Mouse (Mus musculus) stomach, postnatal 0 days (tissue): ENCODE data around the gene Ptprk. TPM values are rescaled to one million over a fixed set of nuclear protein-coding genes. Genes with fewer than 3 reads are reported as not detected.
A peak's percentile ranks its signal among the peaks of the same experiment; 100 is the strongest.

ENCODE experiments used
- ATAC-seq: fragments of 200-750 bp; cut with Nextera tagmentation; 2 replicates; pipeline ENCODE4 v1.8.0; 2017; ENCODE audit not compliant: low FRiP score, low TSS enrichment
- DNase-seq: peaks from one replicate; pipeline ENCODE4 v3.0.0-alpha.2; 2016; ENCODE audit warnings: low spot score
- H3K27ac ChIP-seq: fragments of 300-500 bp; sonication (generic); replicated peaks from 2 replicates; pipeline ENCODE4 v1.5.1; 2014; ENCODE audit warnings: mild to moderate bottlenecking, control low read depth
- H3K27me3 ChIP-seq: fragments of 300-500 bp; sonication (generic); 2 replicates; pipeline ENCODE4 v1.6.1; 2014; ENCODE audit warnings: low read length; ENCODE audit not compliant: control insufficient read depth, insufficient read depth
- H3K36me3 ChIP-seq: fragments of 300-500 bp; sonication (generic); 2 replicates; pipeline ENCODE4 v1.6.1; 2014; ENCODE audit warnings: low read length, mixed read lengths; ENCODE audit not compliant: control insufficient read depth, insufficient read depth
- H3K4me1 ChIP-seq: fragments of 300-500 bp; sonication (generic); replicated peaks from 2 replicates; pipeline ENCODE4 v1.6.1; 2014; ENCODE audit warnings: antibody characterized with exemption; ENCODE audit not compliant: control insufficient read depth, insufficient read depth
- H3K4me2 ChIP-seq: fragments of 300-500 bp; sonication (generic); replicated peaks from 2 replicates; pipeline ENCODE4 v1.6.1; 2014; ENCODE audit warnings: low read depth, mild to moderate bottlenecking, control low read depth, moderate library complexity
- H3K4me3 ChIP-seq: fragments of 300-500 bp; sonication (generic); 2 replicates; pipeline ENCODE4 v1.5.1; 2014; ENCODE audit warnings: low read depth, low read length, control low read depth
- H3K9ac ChIP-seq: fragments of 300-500 bp; sonication (generic); 2 replicates; pipeline ENCODE4 v1.6.1; 2014; ENCODE audit warnings: mild to moderate bottlenecking, low read length, control low read depth, mixed read lengths
- H3K9me3 ChIP-seq: fragments of 300-500 bp; sonication (generic); 2 replicates; pipeline ENCODE4 v1.6.1; 2016; ENCODE audit warnings: low read length; ENCODE audit not compliant: control insufficient read depth
- CTCF ChIP-seq: IDR thresholded peaks from 2 replicates; pipeline ENCODE4 v1.5.1; 2016; ENCODE audit warnings: antibody characterized with exemption, low read depth, mild to moderate bottlenecking, moderate library complexity
- EP300 ChIP-seq: optimal IDR thresholded peaks from 2 replicates; pipeline ENCODE3; 2016; ENCODE audit warnings: antibody characterized with exemption
- WGBS: fragments of 180-500 bp; shearing (Covaris S2); extraction: QIAGEN DNeasy Blood & Tissue Kit; methylation state at CpG from one replicate; pipeline ENCODE4 v1.1.7; 2014; 5-methylcytosine and 5-hydroxymethylcytosine counted together
- polyA plus RNA-seq: library from polyadenylated mRNA; unstranded; fragments of >200 nt; fragmentation: Nextera tagmentation; extraction: Ambion mirVana; gene quantifications from 2 replicates; pipeline ENCODE4 v1.2.1, GENCODE M21; 2015

Ptprk gene
- polyA plus RNA-seq, 1 experiment from 2014 or later, result 26.9 TPM

DNA sequence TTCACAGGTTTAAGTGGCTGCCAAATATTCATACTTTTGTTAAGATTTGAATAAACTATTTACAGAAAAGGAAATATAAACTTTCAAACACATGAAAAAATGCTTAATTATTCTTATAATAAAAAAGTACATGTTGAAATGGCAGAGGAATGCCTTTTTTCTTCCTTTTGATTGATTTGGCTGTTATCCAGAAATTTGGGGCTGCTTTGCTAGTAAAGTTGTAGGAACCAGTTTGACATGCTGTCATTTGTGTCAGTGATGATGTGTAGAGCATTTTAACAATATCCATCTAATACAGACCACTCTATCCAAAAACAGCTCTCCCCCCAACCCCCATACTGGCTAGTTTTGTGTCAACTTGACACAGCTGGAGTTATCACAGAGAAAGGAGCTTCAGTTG is 86.7 kb downstream of the Ptprk start:
- H3K4me3 ChIP-seq, result no peak overlapping the region
- no peak overlapping the region for H3K27ac ChIP-seq
- no peaks in the 10 kb centered on the region for H3K27me3 ChIP-seq
- no peaks in the 10 kb centered on the region for H3K36me3 ChIP-seq
- ATAC-seq (no peak), DNase-seq (no peak)
- no peaks in the 10 kb centered on the region for H3K9me3 ChIP-seq
- H3K4me2 ChIP-seq, result no peak overlapping the region
- no peak for TF ChIP-seq EP300
- no peak for TF ChIP-seq CTCF
- H3K9ac ChIP-seq, result no peak overlapping the region
- no peaks in the 10 kb centered on the region; the same call in 1 of the 2 replicates for H3K4me1 ChIP-seq

- no peak for TF ChIP-seq EP300
- TF ChIP-seq CTCF, result no peak
- Histone ChIP-seq H3K4me1 (no peaks in the 10 kb centered on the region; the same call in 1 of the 2 replicates), H3K4me2 (no peak overlapping the region), H3K27me3 (no peaks in the 10 kb centered on the region), H3K4me3 (no peak overlapping the region), H3K27ac (peak overlapping the region; percentile 20; the same call in 1 of the 2 replicates), H3K9ac (no peak overlapping the region), H3K36me3 (no peaks in the 10 kb centered on the region), H3K9me3 (no peaks in the 10 kb centered on the region)
- DNase-seq (peak; percentile 22), ATAC-seq (peak; percentile 26; the same call in 1 of the 2 replicates)
Observed at GRCm38 (mm10) chr10:28164250-28164649, 89.6 kb downstream of the Ptprk start.

- no peak for DNase-seq
- H3K9me3 ChIP-seq, result no peaks in the 10 kb centered on the region
- H3K36me3 ChIP-seq, result no peaks in the 10 kb centered on the region
- H3K4me1 ChIP-seq, result no peaks in the 10 kb centered on the region; the same call in 1 of the 2 replicates
- H3K9ac ChIP-seq, result no peak overlapping the region
- no peak for ATAC-seq
- peak overlapping the region; percentile 20; the same call in 1 of the 2 replicates for H3K27ac ChIP-seq
- no peak overlapping the region for H3K4me3 ChIP-seq
- TF ChIP-seq CTCF (no peak), EP300 (no peak)
- H3K27me3 ChIP-seq, result no peaks in the 10 kb centered on the region
- no peak overlapping the region for H3K4me2 ChIP-seq
Observed at GRCm38 (mm10) chr10:28164746-28165145, 90.1 kb downstream of the Ptprk start.

DNA sequence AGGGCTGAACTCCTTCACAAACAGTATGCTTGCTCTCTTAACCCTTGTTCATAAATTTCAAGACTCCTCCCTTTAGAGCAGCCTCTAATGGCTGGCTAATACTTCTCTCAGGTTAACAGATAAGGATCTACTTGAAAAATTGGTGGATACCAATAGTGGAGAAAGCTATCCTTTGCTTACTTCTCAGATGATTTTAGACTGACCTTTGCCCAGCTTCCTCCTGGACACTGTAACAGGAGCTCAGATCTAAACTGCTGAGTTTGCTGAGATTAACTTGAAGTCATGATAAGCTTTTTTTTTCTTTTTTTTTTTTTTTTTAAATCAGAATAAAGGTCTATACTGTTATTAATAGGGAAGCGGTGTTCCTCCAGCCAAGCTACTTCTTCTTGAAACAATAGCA is 92.0 kb downstream of the Ptprk start:
- no peak overlapping the region for H3K4me3 ChIP-seq
- H3K27ac ChIP-seq, result no peak overlapping the region
- ATAC-seq (no peak), DNase-seq (no peak)
- WGBS, result 76% methylated on average over 1 of the region's 1 CpGs
- no peaks in the 10 kb centered on the region for H3K27me3 ChIP-seq
- no peaks in the 10 kb centered on the region for H3K9me3 ChIP-seq
- no peaks in the 10 kb centered on the region for H3K36me3 ChIP-seq
- no peak overlapping the region for H3K9ac ChIP-seq
- H3K4me2 ChIP-seq, result no peak overlapping the region
- TF ChIP-seq CTCF (no peak), EP300 (no peak)
- no peaks in the 10 kb centered on the region; the same call in 1 of the 2 replicates for H3K4me1 ChIP-seq

GRCm38 (mm10) chr10:28167097-28167496 is 92.5 kb downstream of the Ptprk start:
- no peaks in the 10 kb centered on the region; the same call in 1 of the 2 replicates for H3K4me1 ChIP-seq
- no peak overlapping the region for H3K4me2 ChIP-seq
- H3K4me3 ChIP-seq, result no peak overlapping the region
- no peak overlapping the region for H3K27ac ChIP-seq
- 54% methylated on average over 2 of the region's 2 CpGs for WGBS
- H3K36me3 ChIP-seq, result no peaks in the 10 kb centered on the region
- no peak overlapping the region for H3K9ac ChIP-seq
- no peaks in the 10 kb centered on the region for H3K9me3 ChIP-seq
- DNase-seq, result no peak
- TF ChIP-seq EP300 (no peak), CTCF (no peak)
- ATAC-seq, result no peak
- H3K27me3 ChIP-seq, result no peaks in the 10 kb centered on the region

DNA sequence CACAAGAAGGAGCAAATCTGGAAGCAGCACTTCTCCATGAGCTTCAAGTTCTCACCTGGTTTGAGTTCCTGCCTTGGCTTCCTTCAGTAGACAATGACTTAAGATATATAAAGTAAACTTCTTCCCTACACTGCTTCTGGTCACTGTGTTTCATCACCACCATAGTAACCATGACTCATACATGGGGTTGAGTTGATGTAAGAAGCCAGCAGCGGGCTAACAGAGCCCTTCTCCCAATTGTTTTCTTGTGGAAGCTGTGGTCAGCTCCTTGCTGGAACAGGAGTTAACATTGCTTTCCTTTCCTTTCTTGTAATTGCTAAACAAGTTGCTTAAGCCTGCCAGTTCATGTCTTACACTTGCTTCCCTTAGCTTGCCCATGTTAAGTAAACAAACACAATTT is 96.6 kb downstream of the Ptprk start:
- Histone ChIP-seq H3K36me3 (no peaks in the 10 kb centered on the region), H3K4me1 (no peaks in the 10 kb centered on the region), H3K4me3 (no peak overlapping the region), H3K9ac (no peak overlapping the region), H3K9me3 (no peaks in the 10 kb centered on the region), H3K4me2 (no peak overlapping the region), H3K27me3 (no peaks in the 10 kb centered on the region), H3K27ac (no peak overlapping the region)
- no peak for DNase-seq
- TF ChIP-seq CTCF, result no peak
- no peak for TF ChIP-seq EP300
- peak; percentile 60; the same call in 1 of the 2 replicates for ATAC-seq
- WGBS, result 79% methylated on average over 1 of the region's 1 CpGs
